Mouse (Mus musculus): ENCODE results near the gene Rgs6. TPM values are rescaled to one million over a fixed set of nuclear protein-coding genes. Genes with fewer than 3 reads are reported as not detected.

Rgs6 gene
- polyA plus RNA-seq, 1 experiment from 2014 or later: 0.92 TPM

GRCm38 (mm10) chr12:83097787-83098186 lies 509.7 kb downstream of the Rgs6 start:
- H3K9ac ChIP-seq (ENCODE audit: low read depth, low read length): no peak overlapping the region
- no peaks in the 10 kb centered on the region for H3K36me3 ChIP-seq (ENCODE audit: control insufficient read depth, insufficient read depth, low read length)
- no peak for ATAC-seq (ENCODE audit: low FRiP score, low TSS enrichment)
- 63% methylated on average over 1 of the region's 1 CpGs for WGBS
- no peaks in the 10 kb centered on the region for H3K27me3 ChIP-seq (ENCODE audit: control insufficient read depth, insufficient read depth, low read length)
- no peak overlapping the region for H3K4me2 ChIP-seq (replicated peaks; ENCODE audit: low read depth, low read length)
- H3K4me1 ChIP-seq (ENCODE audit: control insufficient read depth, insufficient read depth, low read length): 0 out of 2 replicates have a peak, but pooled peaks cover 3% of the 10 kb centered on the region
- H3K4me3 ChIP-seq (ENCODE audit: low read length): no peak overlapping the region
- H3K9me3 ChIP-seq (ENCODE audit: control insufficient read depth, low read length): no peaks in the 10 kb centered on the region
- H3K27ac ChIP-seq (ENCODE audit: low read depth, low read length): no peak overlapping the region

GRCm38 (mm10) chr12:83098646-83099371 lies 510.7 kb downstream of the Rgs6 start:
- H3K27ac ChIP-seq (ENCODE audit: low read depth, low read length): no peak overlapping the region
- WGBS: 45% methylated on average over 10 of the region's 10 CpGs
- H3K36me3 ChIP-seq (ENCODE audit: control insufficient read depth, insufficient read depth, low read length): no peaks in the 10 kb centered on the region
- ATAC-seq (ENCODE audit: low FRiP score, low TSS enrichment): no peak
- H3K9me3 ChIP-seq (ENCODE audit: control insufficient read depth, low read length): no peaks in the 10 kb centered on the region
- no peaks in the 10 kb centered on the region for H3K27me3 ChIP-seq (ENCODE audit: control insufficient read depth, insufficient read depth, low read length)
- no peak overlapping the region for H3K9ac ChIP-seq (ENCODE audit: low read depth, low read length)
- H3K4me3 ChIP-seq (ENCODE audit: low read length): no peak overlapping the region
- H3K4me1 ChIP-seq (ENCODE audit: control insufficient read depth, insufficient read depth, low read length): 0 out of 2 replicates have a peak, but pooled peaks cover 3% of the 10 kb centered on the region
- no peak overlapping the region for H3K4me2 ChIP-seq (replicated peaks; ENCODE audit: low read depth, low read length)

- Histone ChIP-seq H3K27me3 (ENCODE audit: control insufficient read depth, insufficient read depth, low read length) (no peaks in the 10 kb centered on the region), H3K4me3 (ENCODE audit: low read length) (no peak overlapping the region), H3K9me3 (ENCODE audit: control insufficient read depth, low read length) (no peaks in the 10 kb centered on the region), H3K4me2 (replicated peaks; ENCODE audit: low read depth, low read length) (no peak overlapping the region), H3K27ac (ENCODE audit: low read depth, low read length) (no peak overlapping the region), H3K36me3 (ENCODE audit: control insufficient read depth, insufficient read depth, low read length) (no peaks in the 10 kb centered on the region), H3K9ac (ENCODE audit: low read depth, low read length) (no peak overlapping the region), H3K4me1 (ENCODE audit: control insufficient read depth, insufficient read depth, low read length) (0 out of 2 replicates have a peak, but pooled peaks cover 3% of the 10 kb centered on the region)
- WGBS: 88% methylated on average over 2 of the region's 2 CpGs
- no peak for ATAC-seq (ENCODE audit: low FRiP score, low TSS enrichment)
Observed at GRCm38 (mm10) chr12:83099920-83100319, 511.8 kb downstream of the Rgs6 start.

GRCm38 (mm10) chr12:83100413-83100812 lies 512.3 kb downstream of the Rgs6 start:
- H3K4me1 ChIP-seq (ENCODE audit: control insufficient read depth, insufficient read depth, low read length): peaks cover 6% of the 10 kb centered on the region
- no peaks in the 10 kb centered on the region for H3K27me3 ChIP-seq (ENCODE audit: control insufficient read depth, insufficient read depth, low read length)
- ATAC-seq (ENCODE audit: low FRiP score, low TSS enrichment): no peak
- H3K27ac ChIP-seq (ENCODE audit: low read depth, low read length): no peak overlapping the region
- no peaks in the 10 kb centered on the region for H3K9me3 ChIP-seq (ENCODE audit: control insufficient read depth, low read length)
- no peaks in the 10 kb centered on the region for H3K36me3 ChIP-seq (ENCODE audit: control insufficient read depth, insufficient read depth, low read length)
- no peak overlapping the region for H3K9ac ChIP-seq (ENCODE audit: low read depth, low read length)
- no peak overlapping the region for H3K4me3 ChIP-seq (ENCODE audit: low read length)
- no peak overlapping the region for H3K4me2 ChIP-seq (replicated peaks; ENCODE audit: low read depth, low read length)
- WGBS: 72% methylated on average over 9 of the region's 9 CpGs

DNA sequence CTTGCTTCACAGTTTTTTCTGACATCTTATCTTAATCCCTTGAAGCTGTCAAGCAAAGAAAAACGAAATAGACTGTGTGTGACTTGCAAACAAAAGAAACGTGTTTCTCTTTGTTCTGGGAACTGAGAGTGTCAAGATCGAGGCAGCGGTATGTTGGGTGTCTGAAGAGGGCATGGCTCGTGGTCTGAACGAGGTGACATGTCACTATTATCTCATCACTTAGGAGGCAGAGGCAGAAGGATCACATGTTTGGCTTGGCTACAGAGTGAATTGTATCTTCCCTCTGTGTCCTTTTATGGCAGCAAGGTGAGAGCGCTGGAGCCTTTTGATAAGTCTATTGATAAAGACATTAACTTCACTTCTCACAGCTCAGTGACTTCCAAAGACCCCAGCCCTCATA lies 512.8 kb downstream of the Rgs6 start:
- Histone ChIP-seq H3K4me1 (ENCODE audit: control insufficient read depth, insufficient read depth, low read length) (peaks cover 10% of the 10 kb centered on the region), H3K4me2 (replicated peaks; ENCODE audit: low read depth, low read length) (no peak overlapping the region), H3K36me3 (ENCODE audit: control insufficient read depth, insufficient read depth, low read length) (no peaks in the 10 kb centered on the region), H3K27ac (ENCODE audit: low read depth, low read length) (no peak overlapping the region), H3K9ac (ENCODE audit: low read depth, low read length) (no peak overlapping the region), H3K4me3 (ENCODE audit: low read length) (no peak overlapping the region), H3K9me3 (ENCODE audit: control insufficient read depth, low read length) (no peaks in the 10 kb centered on the region), H3K27me3 (ENCODE audit: control insufficient read depth, insufficient read depth, low read length) (no peaks in the 10 kb centered on the region)
- no peak for ATAC-seq (ENCODE audit: low FRiP score, low TSS enrichment)
- WGBS: 72% methylated on average over 7 of the region's 7 CpGs

- Histone ChIP-seq H3K9me3 (ENCODE audit: control insufficient read depth, low read length) (no peaks in the 10 kb centered on the region), H3K9ac (ENCODE audit: low read depth, low read length) (no peak overlapping the region), H3K4me3 (ENCODE audit: low read length) (no peak overlapping the region), H3K4me1 (ENCODE audit: control insufficient read depth, insufficient read depth, low read length) (peaks cover 13% of the 10 kb centered on the region), H3K36me3 (ENCODE audit: control insufficient read depth, insufficient read depth, low read length) (no peaks in the 10 kb centered on the region), H3K4me2 (replicated peaks; ENCODE audit: low read depth, low read length) (no peak overlapping the region), H3K27ac (ENCODE audit: low read depth, low read length) (no peak overlapping the region), H3K27me3 (ENCODE audit: control insufficient read depth, insufficient read depth, low read length) (no peaks in the 10 kb centered on the region)
- WGBS: 42% methylated on average over 9 of the region's 9 CpGs
- peak; percentile 43; the same call in 1 of the 2 replicates for ATAC-seq (ENCODE audit: low FRiP score, low TSS enrichment)
Observed at GRCm38 (mm10) chr12:83105514-83106119, 517.5 kb downstream of the Rgs6 start.

- Histone ChIP-seq H3K4me3 (ENCODE audit: low read length) (no peak overlapping the region), H3K9ac (ENCODE audit: low read depth, low read length) (no peak overlapping the region), H3K36me3 (ENCODE audit: control insufficient read depth, insufficient read depth, low read length) (no peaks in the 10 kb centered on the region), H3K27ac (ENCODE audit: low read depth, low read length) (no peak overlapping the region), H3K27me3 (ENCODE audit: control insufficient read depth, insufficient read depth, low read length) (no peaks in the 10 kb centered on the region), H3K4me1 (ENCODE audit: control insufficient read depth, insufficient read depth, low read length) (peaks cover 15% of the 10 kb centered on the region), H3K4me2 (replicated peaks; ENCODE audit: low read depth, low read length) (no peak overlapping the region), H3K9me3 (ENCODE audit: control insufficient read depth, low read length) (no peaks in the 10 kb centered on the region)
- WGBS: 85% methylated on average over 5 of the region's 5 CpGs
- ATAC-seq (ENCODE audit: low FRiP score, low TSS enrichment): no peak
Observed at GRCm38 (mm10) chr12:83106120-83106517, 518.0 kb downstream of the Rgs6 start.

- ATAC-seq (ENCODE audit: low FRiP score, low TSS enrichment): no peak
- Histone ChIP-seq H3K4me2 (replicated peaks; ENCODE audit: low read depth, low read length) (no peak overlapping the region), H3K4me3 (ENCODE audit: low read length) (no peak overlapping the region), H3K36me3 (ENCODE audit: control insufficient read depth, insufficient read depth, low read length) (no peaks in the 10 kb centered on the region), H3K9me3 (ENCODE audit: control insufficient read depth, low read length) (no peaks in the 10 kb centered on the region), H3K27me3 (ENCODE audit: control insufficient read depth, insufficient read depth, low read length) (no peaks in the 10 kb centered on the region), H3K9ac (ENCODE audit: low read depth, low read length) (no peak overlapping the region), H3K27ac (ENCODE audit: low read depth, low read length) (no peak overlapping the region), H3K4me1 (ENCODE audit: control insufficient read depth, insufficient read depth, low read length) (peaks cover 24% of the 10 kb centered on the region)
- 83% methylated on average over 4 of the region's 4 CpGs for WGBS
Observed at GRCm38 (mm10) chr12:83109486-83109885, 521.4 kb downstream of the Rgs6 start.

DNA sequence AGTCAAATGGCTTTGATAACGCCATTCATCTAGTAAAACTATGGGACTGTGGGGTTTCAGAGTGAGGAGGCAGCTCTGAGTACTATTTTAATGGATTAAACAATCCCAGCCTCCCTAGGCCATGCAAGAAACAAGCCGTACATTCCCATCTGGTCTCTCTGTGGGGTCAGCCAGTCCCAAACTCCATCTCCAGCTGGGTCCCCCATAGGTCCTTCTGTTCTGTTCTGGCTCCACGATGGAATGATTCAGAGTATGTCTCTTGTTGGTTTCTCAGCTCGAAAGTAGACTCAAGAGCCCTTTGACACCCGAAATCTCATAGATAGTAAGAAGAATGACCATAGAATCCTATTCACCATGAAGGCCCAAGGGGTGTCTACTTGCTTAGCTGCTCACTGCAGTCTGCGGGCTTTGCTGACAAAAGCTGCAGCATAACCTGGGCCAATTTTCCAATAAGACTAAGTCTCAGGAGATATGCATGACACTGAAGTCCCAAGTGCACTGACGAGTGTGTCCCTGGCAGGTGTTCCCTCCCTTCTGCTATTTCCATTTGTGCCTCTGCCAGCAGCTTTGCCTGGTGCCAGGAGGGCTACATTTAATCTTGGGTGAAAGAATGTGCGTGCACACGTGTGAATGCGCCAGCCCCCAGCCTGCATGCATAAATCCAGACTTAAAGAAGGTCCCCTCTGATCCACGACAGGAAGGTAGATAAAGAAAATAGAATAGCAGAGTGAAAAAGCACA lies 522.0 kb downstream of the Rgs6 start:
- Histone ChIP-seq H3K9ac (ENCODE audit: low read depth, low read length) (no peak overlapping the region), H3K9me3 (ENCODE audit: control insufficient read depth, low read length) (no peaks in the 10 kb centered on the region), H3K27ac (ENCODE audit: low read depth, low read length) (no peak overlapping the region), H3K4me1 (ENCODE audit: control insufficient read depth, insufficient read depth, low read length) (peaks cover 24% of the 10 kb centered on the region), H3K4me3 (ENCODE audit: low read length) (no peak overlapping the region), H3K27me3 (ENCODE audit: control insufficient read depth, insufficient read depth, low read length) (no peaks in the 10 kb centered on the region), H3K4me2 (replicated peaks; ENCODE audit: low read depth, low read length) (no peak overlapping the region), H3K36me3 (ENCODE audit: control insufficient read depth, insufficient read depth, low read length) (no peaks in the 10 kb centered on the region)
- no peak for ATAC-seq (ENCODE audit: low FRiP score, low TSS enrichment)
- WGBS: 77% methylated on average over 11 of the region's 11 CpGs

Data from kidney, embryonic 14.5 days (tissue).